Mouse (Mus musculus): Measurements from ENCODE around the gene Olfr263. TPM values are rescaled to one million over a fixed set of nuclear protein-coding genes. Genes with fewer than 3 reads are reported as not detected.
"Not testable (repeated sequence)": the region's sequence is repeated elsewhere in the genome, so short reads cannot be mapped to it uniquely, and the experiment has no call there.

Gene Olfr263
- not detected in 2 replicates for polyA plus RNA-seq (2015; fragmentation: Nextera tagmentation; extraction: Ambion mirVana)

- H3K36me3 ChIP-seq = not testable (repeated sequence)
Observed at GRCm38 (mm10) chr13:21129339-21129738, at the start of gene Olfr263. Olfr263 (plus strand) TSS chr13:21129639.

GRCm38 (mm10) chr13:21082686-21083085 lies 46.8 kb upstream of the Olfr263 start:
- no peaks in the 10 kb centered on the region for H3K27me3 ChIP-seq
- H3K36me3 ChIP-seq = no peaks in the 10 kb centered on the region
- no peaks in the 10 kb centered on the region for H3K9me3 ChIP-seq
- H3K9ac ChIP-seq = no peak overlapping the region
- 75% methylated on average over 2 of the region's 2 CpGs for WGBS
- no peak overlapping the region for H3K27ac ChIP-seq (replicated peaks)
- H3K4me3 ChIP-seq = no peak overlapping the region
- H3K4me1 ChIP-seq (replicated peaks) = no peaks in the 10 kb centered on the region
- no peak overlapping the region for H3K4me2 ChIP-seq
- no peak for ATAC-seq (ENCODE audit: low FRiP score, low read depth)

More at GRCm38 (mm10) chr13:21129339-21129738, at the start of gene Olfr263:
- ATAC-seq (ENCODE audit: low FRiP score, low read depth); H3K9ac ChIP-seq; H3K27ac ChIP-seq (replicated peaks); H3K9me3 ChIP-seq; H3K4me2 ChIP-seq; H3K4me3 ChIP-seq; H3K4me1 ChIP-seq (replicated peaks); H3K27me3 ChIP-seq: not testable (repeated sequence)
- WGBS = 82% methylated on average over 3 of the region's 3 CpGs

GRCm38 (mm10) chr13:21109759-21110158 lies 19.7 kb upstream of the Olfr263 start:
- Histone ChIP-seq H3K4me3 (no peak overlapping the region), H3K36me3 (no peaks in the 10 kb centered on the region), H3K9ac (no peak overlapping the region), H3K4me1 (replicated peaks) (no peaks in the 10 kb centered on the region), H3K27ac (replicated peaks) (no peak overlapping the region), H3K27me3 (no peaks in the 10 kb centered on the region), H3K9me3 (no peaks in the 10 kb centered on the region), H3K4me2 (no peak overlapping the region)
- no peak for ATAC-seq (ENCODE audit: low FRiP score, low read depth)
- 95% methylated on average over 3 of the region's 3 CpGs for WGBS

GRCm38 (mm10) chr13:21110441-21110840 lies 19.0 kb upstream of the Olfr263 start:
- no peak overlapping the region for H3K4me2 ChIP-seq
- no peak overlapping the region for H3K9ac ChIP-seq
- no peak for ATAC-seq (ENCODE audit: low FRiP score, low read depth)
- H3K27ac ChIP-seq (replicated peaks) = no peak overlapping the region
- H3K9me3 ChIP-seq = no peaks in the 10 kb centered on the region
- H3K4me3 ChIP-seq = no peak overlapping the region
- H3K36me3 ChIP-seq = no peaks in the 10 kb centered on the region
- 90% methylated on average over 6 of the region's 6 CpGs for WGBS
- no peaks in the 10 kb centered on the region for H3K27me3 ChIP-seq
- H3K4me1 ChIP-seq (replicated peaks) = no peaks in the 10 kb centered on the region

- H3K4me3 ChIP-seq; H3K27ac ChIP-seq (replicated peaks); H3K27me3 ChIP-seq; H3K9me3 ChIP-seq; H3K9ac ChIP-seq; ATAC-seq (ENCODE audit: low FRiP score, low read depth); H3K4me1 ChIP-seq (replicated peaks); H3K36me3 ChIP-seq; H3K4me2 ChIP-seq: not testable (repeated sequence)
- 71% methylated on average over 3 of the region's 3 CpGs for WGBS
Observed at GRCm38 (mm10) chr13:21111183-21111582, 18.3 kb upstream of the Olfr263 start, which contains the start of gene Olfr1369-ps1. Olfr1369-ps1 (plus strand) TSS chr13:21111483.

GRCm38 (mm10) chr13:21114121-21114520 lies 15.3 kb upstream of the Olfr263 start:
- no peaks in the 10 kb centered on the region for H3K27me3 ChIP-seq
- no peaks in the 10 kb centered on the region for H3K4me1 ChIP-seq (replicated peaks)
- no peak overlapping the region for H3K27ac ChIP-seq (replicated peaks)
- H3K4me3 ChIP-seq = no peak overlapping the region
- no peaks in the 10 kb centered on the region for H3K36me3 ChIP-seq
- ATAC-seq (ENCODE audit: low FRiP score, low read depth) = no peak
- 87% methylated on average over 4 of the region's 4 CpGs for WGBS
- no peak overlapping the region for H3K4me2 ChIP-seq
- no peaks in the 10 kb centered on the region for H3K9me3 ChIP-seq
- H3K9ac ChIP-seq = no peak overlapping the region

GRCm38 (mm10) chr13:21142421-21142820 lies 13.0 kb downstream of the Olfr263 start:
- H3K27ac ChIP-seq (replicated peaks) = no peak overlapping the region
- H3K9me3 ChIP-seq = no peaks in the 10 kb centered on the region
- no peaks in the 10 kb centered on the region for H3K27me3 ChIP-seq
- H3K4me1 ChIP-seq (replicated peaks) = no peaks in the 10 kb centered on the region
- WGBS = 50% methylated on average over 8 of the region's 8 CpGs
- H3K4me2 ChIP-seq = no peak overlapping the region
- no peaks in the 10 kb centered on the region for H3K36me3 ChIP-seq
- no peak for ATAC-seq (ENCODE audit: low FRiP score, low read depth)
- no peak overlapping the region for H3K4me3 ChIP-seq
- no peak overlapping the region for H3K9ac ChIP-seq

- H3K27me3 ChIP-seq = no peaks in the 10 kb centered on the region
- H3K27ac ChIP-seq (replicated peaks) = no peak within 1 kb of the TSS
- no peaks in the 10 kb centered on the region for H3K36me3 ChIP-seq
- no peaks in the 10 kb centered on the region for H3K9me3 ChIP-seq
- no peaks in the 10 kb centered on the region for H3K4me1 ChIP-seq (replicated peaks)
- no peak for ATAC-seq (ENCODE audit: low FRiP score, low read depth)
- WGBS = 81% methylated on average over 4 of the region's 4 CpGs
- no peak within 1 kb of the TSS for H3K4me2 ChIP-seq
- H3K4me3 ChIP-seq = no peak within 1 kb of the TSS
- H3K9ac ChIP-seq = no peak within 1 kb of the TSS
Observed at GRCm38 (mm10) chr13:21145767-21146166, 16.3 kb downstream of the Olfr263 start, which contains the start of gene Olfr1368. Olfr1368 (minus strand) TSS chr13:21145867.

- Histone ChIP-seq H3K4me3 (no peak overlapping the region), H3K27ac (replicated peaks) (no peak overlapping the region), H3K4me1 (replicated peaks) (peaks cover 7% of the 10 kb centered on the region; the same call in 1 of the 2 replicates), H3K9me3 (no peaks in the 10 kb centered on the region), H3K4me2 (no peak overlapping the region), H3K27me3 (0 out of 2 replicates have a peak, but pooled peaks cover 6% of the 10 kb centered on the region), H3K9ac (no peak overlapping the region), H3K36me3 (no peaks in the 10 kb centered on the region)
- 84% methylated on average over 5 of the region's 5 CpGs for WGBS
- no peak for ATAC-seq (ENCODE audit: low FRiP score, low read depth)
Observed at GRCm38 (mm10) chr13:21155888-21156287, 26.4 kb downstream of the Olfr263 start.

GRCm38 (mm10) chr13:21158071-21158470 lies 28.6 kb downstream of the Olfr263 start:
- H3K9me3 ChIP-seq = no peaks in the 10 kb centered on the region
- peak overlapping the region; percentile 96 for H3K4me2 ChIP-seq
- peak overlapping the region; percentile 69 for H3K4me3 ChIP-seq
- no peak overlapping the region for H3K27ac ChIP-seq (replicated peaks)
- H3K27me3 ChIP-seq = 0 out of 2 replicates have a peak, but pooled peaks cover 6% of the 10 kb centered on the region
- peaks cover 9% of the 10 kb centered on the region; the same call in 1 of the 2 replicates for H3K4me1 ChIP-seq (replicated peaks)
- no peaks in the 10 kb centered on the region for H3K36me3 ChIP-seq
- H3K9ac ChIP-seq = no peak overlapping the region
- ATAC-seq (ENCODE audit: low FRiP score, low read depth) = no peak
- WGBS = 5% methylated on average over 9 of the region's 9 CpGs

- whole genome bisulfite sequencing = under 1% methylated on average over 19 of the region's 19 CpGs
- Histone ChIP-seq H3K4me2 (peak overlapping the region; percentile 96), H3K9me3 (no peaks in the 10 kb centered on the region), H3K9ac (peak overlapping the region; percentile 57), H3K4me3 (peak overlapping the region; percentile 69), H3K4me1 (replicated peaks) (peaks cover 9% of the 10 kb centered on the region; the same call in 1 of the 2 replicates), H3K36me3 (no peaks in the 10 kb centered on the region), H3K27ac (replicated peaks) (no peak overlapping the region), H3K27me3 (0 out of 2 replicates have a peak, but pooled peaks cover 6% of the 10 kb centered on the region)
- ATAC-seq (ENCODE audit: low FRiP score, low read depth) = peak; percentile 28
Observed at GRCm38 (mm10) chr13:21158785-21159474, 29.5 kb downstream of the Olfr263 start.

GRCm38 (mm10) chr13:21159475-21159819 lies 30.0 kb downstream of the Olfr263 start:
- H3K9me3 ChIP-seq = no peaks in the 10 kb centered on the region
- peak overlapping the region; percentile 57 for H3K9ac ChIP-seq
- no peak overlapping the region for H3K27ac ChIP-seq (replicated peaks)
- peaks cover 9% of the 10 kb centered on the region; the same call in 1 of the 2 replicates for H3K4me1 ChIP-seq (replicated peaks)
- peak overlapping the region; percentile 69 for H3K4me3 ChIP-seq
- H3K27me3 ChIP-seq = 0 out of 2 replicates have a peak, but pooled peaks cover 6% of the 10 kb centered on the region
- no peak for ATAC-seq (ENCODE audit: low FRiP score, low read depth)
- peak overlapping the region; percentile 96 for H3K4me2 ChIP-seq
- under 1% methylated on average over 15 of the region's 15 CpGs for WGBS
- H3K36me3 ChIP-seq = no peaks in the 10 kb centered on the region
